Mouse (Mus musculus) small intestine, adult 2 months (tissue): ENCODE measurements around the gene Gnl1.

Experiments used
- CTCF ChIP-seq: fragments of 200-500 bp; IDR thresholded peaks from 2 replicates; pipeline ENCODE4 v1.5.1; 2012; ENCODE audit warnings: low read depth, mild to moderate bottlenecking, control low read depth, inconsistent platforms, low read length, moderate library complexity, mixed read lengths; ENCODE audit not compliant: insufficient replicate concordance, insufficient read length; ENCODE audit errors: extremely low read depth
- POLR2A ChIP-seq: fragments of 200-500 bp; IDR thresholded peaks from 2 replicates; pipeline ENCODE4 v1.6.1; 2012; ENCODE audit warnings: low read depth, mild to moderate bottlenecking, control low read depth, inconsistent platforms, low read length, moderate library complexity

- no peak for TF ChIP-seq CTCF
- no peak for TF ChIP-seq POLR2A
Observed at GRCm38 (mm10) chr17:35972131-35972530, 7.5 kb upstream of the Gnl1 start.
